Mouse (Mus musculus) neutrophil, adult 65 days (primary cell): ENCODE measurements around the gene C1ql2. TPM values are rescaled to one million over a fixed set of nuclear protein-coding genes. Genes with fewer than 3 reads are reported as not detected.

Source experiments
- total RNA-seq: library from RNA; stranded (reverse); gene quantifications from 2 replicates; pipeline ENCODE4 v1.2.4, GENCODE M21; 2023

Gene C1ql2
- total RNA-seq, result not detected in 2 replicates

GRCm38 (mm10) chr1:120340419-120341171 lies at the start of gene C1ql2:
TSS of gene C1ql2 (plus strand) at chr1:120340582.

Other genes starting within 250 kb of the C1ql2 start
- gene Dbi, start 219.5 kb upstream of the C1ql2 start, total RNA-seq, result 67.2 and 71.7 TPM in 2 replicates
- 2.2 TPM in 2 replicates for gene 3110009E18Rik, start 219.4 kb upstream of the C1ql2 start, total RNA-seq
- gene Steap3, start 67.9 kb upstream of the C1ql2 start, total RNA-seq, result 5.0 and 6.8 TPM in 2 replicates
- gene Marco, start 164.4 kb downstream of the C1ql2 start, total RNA-seq, result not detected in 2 replicates